Mouse (Mus musculus): ENCODE results near the gene Dnah2. TPM values are rescaled to one million over a fixed set of nuclear protein-coding genes. Genes with fewer than 3 reads are reported as not detected.

Dnah2 gene
- total RNA-seq (2021): 1 to 10 TPM; 2.2 to 3.7 TPM
- long read RNA-seq, experiment 1: 0 reads
- long read RNA-seq, experiment 2, partial matches to known transcripts: 1 of 2 reads
- long read RNA-seq, experiment 2, other reads (novel, unspliced or antisense): 1 of 2 reads

GRCm38 (mm10) chr11:69549060-69549656, at the start of gene Dnah2:
Gene Dnah2, minus strand, starts transcription at chr11:69549110.
- no peak for DNase-seq (ENCODE audit: low spot score in 2 of 2)

GRCm38 (mm10) chr11:69594853-69595252, 45.9 kb upstream of the Dnah2 start:
- DNase-seq (ENCODE audit: low spot score in 2 of 2): no peak

- DNase-seq (ENCODE audit: low spot score in 2 of 2): no peak
Observed at GRCm38 (mm10) chr11:69592799-69593198, 43.9 kb upstream of the Dnah2 start.

- peak; percentile 36 to 56 for DNase-seq (ENCODE audit: low spot score in 2 of 2)
Observed at GRCm38 (mm10) chr11:69591899-69592637, 43.2 kb upstream of the Dnah2 start.

- DNase-seq (ENCODE audit: low spot score in 2 of 2): no peak
Observed at GRCm38 (mm10) chr11:69591424-69591823, 42.5 kb upstream of the Dnah2 start.

- no peak for DNase-seq (ENCODE audit: low spot score in 2 of 2)
Observed at GRCm38 (mm10) chr11:69590622-69591021, 41.7 kb upstream of the Dnah2 start.

- DNase-seq (ENCODE audit: low spot score in 2 of 2): no peak
Observed at GRCm38 (mm10) chr11:69589207-69589834, 40.4 kb upstream of the Dnah2 start.

- no peak for DNase-seq (ENCODE audit: low spot score in 2 of 2)
Observed at GRCm38 (mm10) chr11:69585718-69586325, 36.9 kb upstream of the Dnah2 start.

GRCm38 (mm10) chr11:69584937-69585336, 36.0 kb upstream of the Dnah2 start:
- no peak for DNase-seq (ENCODE audit: low spot score in 2 of 2)

GRCm38 (mm10) chr11:69584008-69584407, 35.1 kb upstream of the Dnah2 start:
- no peak for DNase-seq (ENCODE audit: low spot score in 2 of 2)

GRCm38 (mm10) chr11:69582230-69582805, 33.4 kb upstream of the Dnah2 start:
- no peak for DNase-seq (ENCODE audit: low spot score in 2 of 2)

GRCm38 (mm10) chr11:69581814-69582213, 32.9 kb upstream of the Dnah2 start:
- no peak for DNase-seq (ENCODE audit: low spot score in 2 of 2)

- DNase-seq (ENCODE audit: low spot score in 2 of 2): peak; percentile 88 to 91
Observed at GRCm38 (mm10) chr11:69581147-69581688, 32.3 kb upstream of the Dnah2 start.

GRCm38 (mm10) chr11:69580572-69581146, 31.7 kb upstream of the Dnah2 start:
- DNase-seq (ENCODE audit: low spot score in 2 of 2): peak in 1 of 2 experiments; percentile 19

- DNase-seq (ENCODE audit: low spot score in 2 of 2): peak; percentile 83 to 87
Observed at GRCm38 (mm10) chr11:69580091-69580514, 31.2 kb upstream of the Dnah2 start, which contains the start of the genes Wrap53 and Trp53. Gene Wrap53, minus strand, starts transcription at chr11:69580255. Gene Trp53, plus strand, starts transcription at chr11:69580359.

- DNase-seq (ENCODE audit: low spot score in 2 of 2): peak; percentile 97
Observed at GRCm38 (mm10) chr11:69579128-69580017, 30.5 kb upstream of the Dnah2 start.

GRCm38 (mm10) chr11:69578301-69578700, 29.4 kb upstream of the Dnah2 start:
- DNase-seq (ENCODE audit: low spot score in 2 of 2): no peak

- no peak for DNase-seq (ENCODE audit: low spot score in 2 of 2)
Observed at GRCm38 (mm10) chr11:69576307-69576706, 27.4 kb upstream of the Dnah2 start.

- no peak for DNase-seq (ENCODE audit: low spot score in 2 of 2)
Observed at GRCm38 (mm10) chr11:69575220-69575619, 26.3 kb upstream of the Dnah2 start.
